Mouse (Mus musculus): ENCODE data around the gene Gps2.

- no peak for TF ChIP-seq CTCF (IDR thresholded peaks at IDR 0.05; ENCODE audit: low read depth)
- TF ChIP-seq EP300 (IDR thresholded peaks at IDR 0.05; ENCODE audit: low read depth), result peak; percentile 50; the same call in 1 of the 2 replicates
These were observed 12.9 kb upstream of the Gps2 start, which contains the start of the genes 2810408A11Rik and Neurl4 for GRCm38 (mm10) chr11:69900471-69901405.
